Mouse (Mus musculus): ENCODE data around the gene Rhot2. TPM values are rescaled to one million over a fixed set of nuclear protein-coding genes. Genes with fewer than 3 reads are reported as not detected.
A peak's percentile ranks its signal among the peaks of the same experiment; 100 is the strongest.

Gene Rhot2
- polyA plus RNA-seq, 1 experiment from 2014 or later, result 29.0 TPM

GRCm38 (mm10) chr17:25796211-25796771 is 48.4 kb downstream of the Rhot2 start:
- Histone ChIP-seq H3K27ac (peak overlapping the region; percentile 56), H3K4me2 (peak overlapping the region; percentile 93), H3K4me3 (replicated peaks) (peak overlapping the region; percentile 67), H3K9ac (peak overlapping the region; percentile 65), H3K9me3 (replicated peaks) (no peaks in the 10 kb centered on the region), H3K4me1 (peaks cover 53% of the 10 kb centered on the region), H3K27me3 (peaks cover 4% of the 10 kb centered on the region), H3K36me3 (0 out of 2 replicates have a peak, but pooled peaks cover 3% of the 10 kb centered on the region)
- WGBS, result 1% methylated on average over 37 of the region's 37 CpGs
- ATAC-seq (replicated peaks; ENCODE audit: low FRiP score), result 0 out of 2 replicates have a peak, but pooled peaks have one; percentile 8

- peak within 1 kb of the TSS; percentile 93 for H3K4me2 ChIP-seq
- peak within 1 kb of the TSS; percentile 67 for H3K4me3 ChIP-seq (replicated peaks)
- H3K9ac ChIP-seq, result peak within 1 kb of the TSS; percentile 65
- WGBS, result 11% methylated on average over 6 of the region's 6 CpGs
- H3K9me3 ChIP-seq (replicated peaks), result no peaks in the 10 kb centered on the region
- H3K36me3 ChIP-seq, result 0 out of 2 replicates have a peak, but pooled peaks cover 5% of the 10 kb centered on the region
- H3K27ac ChIP-seq, result peak within 1 kb of the TSS; percentile 56
- peak; percentile 34 for ATAC-seq (replicated peaks; ENCODE audit: low FRiP score)
- H3K4me1 ChIP-seq, result peaks cover 60% of the 10 kb centered on the region
- 0 out of 2 replicates have a peak, but pooled peaks cover 3% of the 10 kb centered on the region for H3K27me3 ChIP-seq
These were observed 49.0 kb downstream of the Rhot2 start, which contains the start of gene AC134908.4 for GRCm38 (mm10) chr17:25795609-25796092. AC134908.4 (minus strand) TSS chr17:25795659.

GRCm38 (mm10) chr17:25794998-25795397 is 49.7 kb downstream of the Rhot2 start:
- H3K9ac ChIP-seq, result no peak overlapping the region; the same call in 1 of the 2 replicates
- H3K4me1 ChIP-seq, result peaks cover 63% of the 10 kb centered on the region
- peak overlapping the region; percentile 67 for H3K4me3 ChIP-seq (replicated peaks)
- peak overlapping the region; percentile 18; the same call in 1 of the 2 replicates for H3K27ac ChIP-seq
- 0 out of 2 replicates have a peak, but pooled peaks cover 3% of the 10 kb centered on the region for H3K27me3 ChIP-seq
- H3K36me3 ChIP-seq, result peaks cover 9% of the 10 kb centered on the region; the same call in 1 of the 2 replicates
- H3K9me3 ChIP-seq (replicated peaks), result no peaks in the 10 kb centered on the region
- no peak for ATAC-seq (replicated peaks; ENCODE audit: low FRiP score)
- 80% methylated on average over 17 of the region's 17 CpGs for WGBS
- H3K4me2 ChIP-seq, result peak overlapping the region; percentile 93

- Histone ChIP-seq H3K27ac (0 out of 2 replicates have a peak overlapping the region, but pooled peaks have one; percentile 29), H3K4me2 (0 out of 2 replicates have a peak overlapping the region, but pooled peaks have one; percentile 1), H3K4me3 (replicated peaks) (no peak overlapping the region), H3K27me3 (0 out of 2 replicates have a peak, but pooled peaks cover 3% of the 10 kb centered on the region), H3K36me3 (peaks cover 17% of the 10 kb centered on the region), H3K9ac (no peak overlapping the region), H3K9me3 (replicated peaks) (no peaks in the 10 kb centered on the region), H3K4me1 (peaks cover 63% of the 10 kb centered on the region)
- WGBS, result 78% methylated on average over 13 of the region's 13 CpGs
- ATAC-seq (replicated peaks; ENCODE audit: low FRiP score), result no peak
These were observed 50.5 kb downstream of the Rhot2 start for GRCm38 (mm10) chr17:25794197-25794596.

- ATAC-seq (replicated peaks; ENCODE audit: low FRiP score), result peak; percentile 59; the same call in 1 of the 2 replicates
- Histone ChIP-seq H3K36me3 (peaks cover 31% of the 10 kb centered on the region), H3K9ac (peak within 1 kb of the TSS; percentile 73), H3K4me2 (peak within 1 kb of the TSS; percentile 79), H3K4me3 (replicated peaks) (peak within 1 kb of the TSS; percentile 78), H3K4me1 (peaks cover 61% of the 10 kb centered on the region), H3K27ac (peak within 1 kb of the TSS; percentile 98), H3K9me3 (replicated peaks) (no peaks in the 10 kb centered on the region), H3K27me3 (no peaks in the 10 kb centered on the region)
- WGBS, result 0% methylated on average over 14 of the region's 14 CpGs
These were observed 52.0 kb downstream of the Rhot2 start, which contains the start of gene Fam173a for GRCm38 (mm10) chr17:25792615-25793014. Fam173a (minus strand) TSS chr17:25792901.

- ATAC-seq (replicated peaks; ENCODE audit: low FRiP score), result peak; percentile 49
- H3K4me2 ChIP-seq, result peak overlapping the region; percentile 79
- H3K9me3 ChIP-seq (replicated peaks), result no peaks in the 10 kb centered on the region
- H3K4me3 ChIP-seq (replicated peaks), result peak overlapping the region; percentile 78
- peaks cover 55% of the 10 kb centered on the region for H3K4me1 ChIP-seq
- H3K36me3 ChIP-seq, result peaks cover 38% of the 10 kb centered on the region
- peak overlapping the region; percentile 98 for H3K27ac ChIP-seq
- H3K27me3 ChIP-seq, result no peaks in the 10 kb centered on the region
- peak overlapping the region; percentile 73 for H3K9ac ChIP-seq
- under 1% methylated on average over 45 of the region's 45 CpGs for WGBS
These were observed 52.7 kb downstream of the Rhot2 start for GRCm38 (mm10) chr17:25791843-25792527.

- Histone ChIP-seq H3K9me3 (replicated peaks) (no peaks in the 10 kb centered on the region), H3K4me3 (replicated peaks) (peak overlapping the region; percentile 78), H3K27me3 (no peaks in the 10 kb centered on the region), H3K36me3 (peaks cover 40% of the 10 kb centered on the region), H3K9ac (peak overlapping the region; percentile 73), H3K4me2 (peak overlapping the region; percentile 79), H3K27ac (peak overlapping the region; percentile 98), H3K4me1 (peaks cover 54% of the 10 kb centered on the region)
- WGBS, result 25% methylated on average over 19 of the region's 19 CpGs
- ATAC-seq (replicated peaks; ENCODE audit: low FRiP score), result no peak; the same call in 1 of the 2 replicates
These were observed 53.3 kb downstream of the Rhot2 start for GRCm38 (mm10) chr17:25791320-25791842.

Small RNA genes lying within 50 kb of the gene (microRNA-seq; reads per million reads assigned to microRNA genes)
- not detected for gene Mir3082

Other genes starting within 250 kb of the Rhot2 start
- gene Gng13, start 127.7 kb downstream of the Rhot2 start, polyA plus RNA-seq (2015; fragmentation: Nextera tagmentation; extraction: Ambion mirVana), result 0.99 and 1.1 TPM in 2 replicates
- gene Chtf18, start 117.4 kb downstream of the Rhot2 start, polyA plus RNA-seq (2015; fragmentation: Nextera tagmentation; extraction: Ambion mirVana), result 31.0 and 38.4 TPM in 2 replicates
- gene Rpusd1, start 117.2 kb downstream of the Rhot2 start, polyA plus RNA-seq (2015; fragmentation: Nextera tagmentation; extraction: Ambion mirVana), result 19.3 and 20.7 TPM in 2 replicates
- gene Mslnl, start 108.8 kb downstream of the Rhot2 start, polyA plus RNA-seq (2015; fragmentation: Nextera tagmentation; extraction: Ambion mirVana), result 0.08 TPM in 1 of 2 replicates, not detected in the other
- 5.6 and 6.3 TPM in 2 replicates for gene Msln, start 90.5 kb downstream of the Rhot2 start, polyA plus RNA-seq (2015; fragmentation: Nextera tagmentation; extraction: Ambion mirVana)
- gene Narfl, start 71.1 kb downstream of the Rhot2 start, polyA plus RNA-seq (2015; fragmentation: Nextera tagmentation; extraction: Ambion mirVana), result 30.6 and 31.8 TPM in 2 replicates
- 63.0 and 74.8 TPM in 2 replicates for gene Haghl, start 59.2 kb downstream of the Rhot2 start, polyA plus RNA-seq (2015; fragmentation: Nextera tagmentation; extraction: Ambion mirVana)
- 0.23 and 0.29 TPM in 2 replicates for gene Ccdc78, start 58.3 kb downstream of the Rhot2 start, polyA plus RNA-seq (2015; fragmentation: Nextera tagmentation; extraction: Ambion mirVana)
- gene Fam173a, start 52.0 kb downstream of the Rhot2 start, polyA plus RNA-seq (2015; fragmentation: Nextera tagmentation; extraction: Ambion mirVana), result 91.7 and 101 TPM in 2 replicates
- not detected in 2 replicates for gene AC134908.4, start 49.2 kb downstream of the Rhot2 start, polyA plus RNA-seq (2015; fragmentation: Nextera tagmentation; extraction: Ambion mirVana)
- 53.5 and 58.5 TPM in 2 replicates for gene Metrn, start 47.7 kb downstream of the Rhot2 start, polyA plus RNA-seq (2015; fragmentation: Nextera tagmentation; extraction: Ambion mirVana)
- gene Fbxl16, start 35.8 kb downstream of the Rhot2 start, polyA plus RNA-seq (2015; fragmentation: Nextera tagmentation; extraction: Ambion mirVana), result 1.5 and 2.2 TPM in 2 replicates
- 28.1 and 31.8 TPM in 2 replicates for gene Wdr24, start 21.2 kb downstream of the Rhot2 start, polyA plus RNA-seq (2015; fragmentation: Nextera tagmentation; extraction: Ambion mirVana)
- 56.2 and 61.4 TPM in 2 replicates for gene Jmjd8, start 16.0 kb downstream of the Rhot2 start, polyA plus RNA-seq (2015; fragmentation: Nextera tagmentation; extraction: Ambion mirVana)
- 336 and 362 TPM in 2 replicates for gene Stub1, start 11.4 kb downstream of the Rhot2 start, polyA plus RNA-seq (2015; fragmentation: Nextera tagmentation; extraction: Ambion mirVana)
- gene Rhbdl1, start 7.6 kb downstream of the Rhot2 start, polyA plus RNA-seq (2015; fragmentation: Nextera tagmentation; extraction: Ambion mirVana), result 2.8 and 3.8 TPM in 2 replicates
- gene Gm20683, start 3.1 kb downstream of the Rhot2 start, polyA plus RNA-seq (2015; fragmentation: Nextera tagmentation; extraction: Ambion mirVana), result 1.8 and 3.0 TPM in 2 replicates
- 31.2 and 35.6 TPM in 2 replicates for gene Wdr90, start 16.6 kb upstream of the Rhot2 start, polyA plus RNA-seq (2015; fragmentation: Nextera tagmentation; extraction: Ambion mirVana)
- 54.9 and 55.1 TPM in 2 replicates for gene Mcrip2, start 23.9 kb upstream of the Rhot2 start, polyA plus RNA-seq (2015; fragmentation: Nextera tagmentation; extraction: Ambion mirVana)
- 78.7 and 81.5 TPM in 2 replicates for gene Mettl26, start 30.2 kb upstream of the Rhot2 start, polyA plus RNA-seq (2015; fragmentation: Nextera tagmentation; extraction: Ambion mirVana)
- gene Wfikkn1, start 36.0 kb upstream of the Rhot2 start, polyA plus RNA-seq (2015; fragmentation: Nextera tagmentation; extraction: Ambion mirVana), result 0.49 and 0.56 TPM in 2 replicates
- gene Rab40c, start 74.9 kb upstream of the Rhot2 start, polyA plus RNA-seq (2015; fragmentation: Nextera tagmentation; extraction: Ambion mirVana), result 27.8 and 30.9 TPM in 2 replicates
- gene Pigq, start 100.1 kb upstream of the Rhot2 start, polyA plus RNA-seq (2015; fragmentation: Nextera tagmentation; extraction: Ambion mirVana), result 72.2 and 76.4 TPM in 2 replicates
- gene Nhlrc4, start 100.1 kb upstream of the Rhot2 start, polyA plus RNA-seq (2015; fragmentation: Nextera tagmentation; extraction: Ambion mirVana), result 1.5 TPM in 2 replicates
- 5.4 and 5.7 TPM in 2 replicates for gene A930017K11Rik, start 107.7 kb upstream of the Rhot2 start, polyA plus RNA-seq (2015; fragmentation: Nextera tagmentation; extraction: Ambion mirVana)
- gene Capn15, start 140.9 kb upstream of the Rhot2 start, polyA plus RNA-seq (2015; fragmentation: Nextera tagmentation; extraction: Ambion mirVana), result 22.7 and 31.6 TPM in 2 replicates
- 29.1 and 30.2 TPM in 2 replicates for gene Rab11fip3, start 224.7 kb upstream of the Rhot2 start, polyA plus RNA-seq (2015; fragmentation: Nextera tagmentation; extraction: Ambion mirVana)
- gene Decr2, start 245.5 kb upstream of the Rhot2 start, polyA plus RNA-seq (2015; fragmentation: Nextera tagmentation; extraction: Ambion mirVana), result 42.9 and 45.7 TPM in 2 replicates